Mouse (Mus musculus) embryonic fibroblast, embryonic 13.5 days (primary cell): Measurements from ENCODE around the gene Dnajc6.

Experiments
- CTCF ChIP-seq: IDR thresholded peaks from 2 replicates; pipeline ENCODE4 v1.5.1; 2011; ENCODE audit warnings: mild to moderate bottlenecking, control low read depth, low read length, moderate library complexity, borderline replicate concordance; ENCODE audit not compliant: insufficient read depth
- POLR2A ChIP-seq: IDR thresholded peaks from 2 replicates; pipeline ENCODE4 v1.6.1; 2011; ENCODE audit warnings: low read depth, mild to moderate bottlenecking, control low read depth, low read length, moderate library complexity

- no peak for TF ChIP-seq CTCF
- no peak for TF ChIP-seq POLR2A
These were observed 53.6 kb downstream of the Dnajc6 start for GRCm38 (mm10) chr4:101549958-101550591.
